Mouse (Mus musculus) forebrain, postnatal 0 days (tissue): ENCODE measurements at regions not wholly inside any gene's neighbourhood (a gene's known extent, or its start where the extent isn't known, plus 50 kb on each side); places are given as distances from the start of the nearest gene placed in this dataset.

Source experiments
- ATAC-seq: fragments of 200-750 bp; cut with Nextera tagmentation; 2 replicates; pipeline ENCODE4 v1.8.0; 2017; ENCODE audit warnings: mild to moderate bottlenecking, moderate library complexity
- DNase-seq: peaks from one replicate; pipeline ENCODE4 v3.0.0-alpha.2; 2015
- H3K27ac ChIP-seq: fragments of 300-500 bp; sonication (generic); 2 replicates; pipeline ENCODE4 v1.5.1; 2014; ENCODE audit warnings: low read depth, mild to moderate bottlenecking, antibody characterized with exemption, low read length, moderate library complexity, mixed read lengths
- H3K27me3 ChIP-seq: fragments of 300-500 bp; sonication (generic); 2 replicates; pipeline ENCODE4 v1.6.1; 2014; ENCODE audit warnings: mild to moderate bottlenecking, low read length, mixed read lengths; ENCODE audit not compliant: insufficient read depth
- H3K36me3 ChIP-seq: fragments of 300-500 bp; sonication (generic); 2 replicates; pipeline ENCODE4 v1.6.1; 2014; ENCODE audit warnings: mild to moderate bottlenecking, moderate library complexity; ENCODE audit not compliant: insufficient read depth
- H3K4me1 ChIP-seq: fragments of 300-500 bp; sonication (generic); 2 replicates; pipeline ENCODE4 v1.6.1; 2014; ENCODE audit warnings: antibody characterized with exemption; ENCODE audit not compliant: insufficient read depth
- H3K4me2 ChIP-seq: fragments of 300-500 bp; sonication (generic); 2 replicates; pipeline ENCODE4 v1.6.1; 2014; ENCODE audit warnings: low read depth, mild to moderate bottlenecking, moderate library complexity
- H3K4me3 ChIP-seq: fragments of 300-500 bp; sonication (generic); 2 replicates; pipeline ENCODE4 v1.5.1; 2014; ENCODE audit warnings: low read depth, low read length, mixed read lengths
- H3K9ac ChIP-seq: fragments of 300-500 bp; sonication (generic); 2 replicates; pipeline ENCODE4 v1.6.1; 2014; ENCODE audit warnings: mild to moderate bottlenecking
- H3K9me3 ChIP-seq: fragments of 300-500 bp; sonication (generic); 2 replicates; pipeline ENCODE4 v1.6.1; 2016; ENCODE audit warnings: low read length
- CTCF ChIP-seq: sonication (generic); IDR thresholded peaks from 2 replicates; pipeline ENCODE4 v1.5.1; 2016; ENCODE audit warnings: antibody characterized with exemption, control low read depth, low read depth
- WGBS: fragments of 180-500 bp; shearing (Covaris S2); extraction: QIAGEN DNeasy Blood & Tissue Kit; methylation state at CpG from one replicate; pipeline ENCODE4 v1.1.7; 2014; 5-methylcytosine and 5-hydroxymethylcytosine counted together

DNA sequence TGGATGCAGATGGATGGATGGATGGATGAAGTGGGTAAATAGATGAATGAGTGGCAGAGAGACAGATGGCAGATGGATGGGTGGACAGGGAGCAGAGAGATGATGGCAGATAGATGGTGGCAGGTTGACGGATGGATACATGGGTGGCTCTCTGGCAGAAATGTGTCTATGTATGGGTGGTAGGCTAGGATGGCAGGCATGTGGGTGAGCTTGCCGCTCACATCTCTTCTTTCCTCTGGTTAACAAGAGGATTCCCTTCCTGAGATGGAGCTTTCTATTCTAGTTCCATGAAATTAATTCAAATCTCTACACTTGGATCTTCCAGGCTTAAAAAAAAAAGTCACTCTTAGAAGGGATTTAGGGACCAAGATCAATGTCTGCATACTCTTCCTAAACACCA, 101.1 kb downstream of the Cyp26b1 start:
- Histone ChIP-seq H3K9me3 (no peaks in the 10 kb centered on the region), H3K4me1 (no peaks in the 10 kb centered on the region), H3K27ac (no peak overlapping the region), H3K4me2 (no peak overlapping the region), H3K36me3 (no peaks in the 10 kb centered on the region), H3K9ac (no peak overlapping the region), H3K4me3 (no peak overlapping the region), H3K27me3 (no peaks in the 10 kb centered on the region)
- WGBS: 88% methylated on average over 2 of the region's 2 CpGs
- no peak for TF ChIP-seq CTCF
- no peak for DNase-seq
- ATAC-seq: no peak

DNA sequence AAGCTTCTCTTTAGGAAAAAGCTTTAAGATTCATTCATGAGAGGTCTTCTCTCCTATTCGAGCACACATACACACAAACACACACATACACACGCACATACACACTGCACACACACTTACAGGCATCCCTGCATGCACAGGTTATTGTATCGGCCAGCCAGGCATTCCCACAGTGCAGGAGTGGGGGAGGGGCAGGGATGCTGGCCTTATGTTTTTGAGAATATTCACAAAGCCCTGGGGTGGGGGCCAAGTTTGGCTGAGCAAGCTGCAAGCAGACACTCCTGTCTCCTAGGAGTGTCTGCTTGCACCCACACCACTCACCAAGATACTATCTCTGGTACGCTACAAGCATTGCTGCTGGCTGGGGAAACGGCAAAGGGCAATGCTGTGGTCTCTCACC, 102.6 kb downstream of the Cyp26b1 start:
- 77% methylated on average over 5 of the region's 5 CpGs for WGBS
- ATAC-seq (no peak), DNase-seq (no peak)
- no peak for TF ChIP-seq CTCF
- no peak overlapping the region for H3K4me3 ChIP-seq
- no peaks in the 10 kb centered on the region for H3K9me3 ChIP-seq
- no peaks in the 10 kb centered on the region for H3K36me3 ChIP-seq
- no peak overlapping the region for H3K9ac ChIP-seq
- no peak overlapping the region for H3K4me2 ChIP-seq
- H3K27ac ChIP-seq: no peak overlapping the region
- no peaks in the 10 kb centered on the region for H3K27me3 ChIP-seq
- H3K4me1 ChIP-seq: no peaks in the 10 kb centered on the region

- Histone ChIP-seq H3K9me3 (no peaks in the 10 kb centered on the region), H3K4me1 (no peaks in the 10 kb centered on the region), H3K4me3 (no peak overlapping the region), H3K36me3 (no peaks in the 10 kb centered on the region), H3K4me2 (no peak overlapping the region), H3K27ac (no peak overlapping the region), H3K27me3 (no peaks in the 10 kb centered on the region), H3K9ac (no peak overlapping the region)
- 34% methylated on average over 7 of the region's 7 CpGs for WGBS
- ATAC-seq: no peak
- no peak for TF ChIP-seq CTCF
- no peak for DNase-seq
Measured at GRCm38 (mm10) chr6:84481205-84481604, 112.5 kb downstream of the Cyp26b1 start.

- H3K4me2 ChIP-seq: no peak overlapping the region
- 35% methylated on average over 6 of the region's 6 CpGs for WGBS
- DNase-seq (no peak), ATAC-seq (no peak)
- H3K9me3 ChIP-seq: no peaks in the 10 kb centered on the region
- no peak overlapping the region for H3K9ac ChIP-seq
- H3K4me1 ChIP-seq: no peaks in the 10 kb centered on the region
- H3K36me3 ChIP-seq: no peaks in the 10 kb centered on the region
- H3K27me3 ChIP-seq: no peaks in the 10 kb centered on the region
- no peak for TF ChIP-seq CTCF
- no peak overlapping the region for H3K27ac ChIP-seq
- H3K4me3 ChIP-seq: no peak overlapping the region
Measured at GRCm38 (mm10) chr6:84477072-84477471, 116.6 kb downstream of the Cyp26b1 start.

GRCm38 (mm10) chr6:84476466-84476865, 117.2 kb downstream of the Cyp26b1 start:
- no peak for ATAC-seq
- Histone ChIP-seq H3K36me3 (no peaks in the 10 kb centered on the region), H3K4me2 (no peak overlapping the region), H3K9ac (no peak overlapping the region), H3K4me1 (no peaks in the 10 kb centered on the region), H3K9me3 (no peaks in the 10 kb centered on the region), H3K27ac (no peak overlapping the region), H3K27me3 (no peaks in the 10 kb centered on the region), H3K4me3 (no peak overlapping the region)
- TF ChIP-seq CTCF: no peak
- 45% methylated on average over 9 of the region's 9 CpGs for WGBS
- DNase-seq: no peak

DNA sequence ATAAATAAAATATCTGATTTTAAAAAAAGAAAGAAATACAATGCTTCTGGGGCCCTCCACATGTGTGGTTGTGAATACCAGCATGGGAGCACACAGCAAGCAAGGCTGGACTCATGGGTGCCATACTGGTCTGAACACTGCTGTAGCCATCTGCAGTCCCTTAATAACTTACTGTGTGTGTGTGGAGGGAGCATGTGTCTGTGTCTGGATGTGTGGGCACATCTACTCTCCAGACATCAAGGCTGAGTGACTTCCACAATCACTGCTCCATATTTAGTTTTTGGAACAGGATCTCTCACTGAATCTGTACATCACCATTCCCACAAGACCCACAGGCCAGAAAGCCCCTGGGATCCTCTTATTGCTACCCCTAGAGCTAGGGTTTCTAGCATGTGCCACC, 118.9 kb downstream of the Cyp26b1 start:
- Histone ChIP-seq H3K27me3 (no peaks in the 10 kb centered on the region), H3K36me3 (no peaks in the 10 kb centered on the region), H3K4me3 (no peak overlapping the region), H3K4me1 (no peaks in the 10 kb centered on the region), H3K4me2 (no peak overlapping the region), H3K9me3 (no peaks in the 10 kb centered on the region), H3K9ac (no peak overlapping the region), H3K27ac (no peak overlapping the region)
- no peak for TF ChIP-seq CTCF
- DNase-seq (no peak), ATAC-seq (no peak)

- Histone ChIP-seq H3K4me3 (no peak overlapping the region), H3K27ac (no peak overlapping the region), H3K4me1 (no peaks in the 10 kb centered on the region), H3K4me2 (no peak overlapping the region), H3K36me3 (no peaks in the 10 kb centered on the region), H3K9me3 (no peaks in the 10 kb centered on the region), H3K9ac (no peak overlapping the region), H3K27me3 (no peaks in the 10 kb centered on the region)
- no peak for ATAC-seq
- WGBS: 72% methylated on average over 3 of the region's 3 CpGs
- DNase-seq: no peak
- TF ChIP-seq CTCF: no peak
Measured at GRCm38 (mm10) chr6:84473171-84473570, 120.5 kb downstream of the Cyp26b1 start.

GRCm38 (mm10) chr6:84472287-84472686, 121.4 kb downstream of the Cyp26b1 start:
- no peak overlapping the region for H3K4me3 ChIP-seq
- 36% methylated on average over 3 of the region's 3 CpGs for WGBS
- no peak overlapping the region for H3K4me2 ChIP-seq
- DNase-seq (no peak), ATAC-seq (no peak)
- peak; percentile 25 for TF ChIP-seq CTCF
- H3K9me3 ChIP-seq: no peaks in the 10 kb centered on the region
- no peaks in the 10 kb centered on the region for H3K4me1 ChIP-seq
- no peak overlapping the region for H3K9ac ChIP-seq
- H3K27me3 ChIP-seq: no peaks in the 10 kb centered on the region
- no peaks in the 10 kb centered on the region for H3K36me3 ChIP-seq
- H3K27ac ChIP-seq: no peak overlapping the region
